Comparison of ENCODE assay signal across 8 mouse cellular contexts in the genomic region with DNA sequence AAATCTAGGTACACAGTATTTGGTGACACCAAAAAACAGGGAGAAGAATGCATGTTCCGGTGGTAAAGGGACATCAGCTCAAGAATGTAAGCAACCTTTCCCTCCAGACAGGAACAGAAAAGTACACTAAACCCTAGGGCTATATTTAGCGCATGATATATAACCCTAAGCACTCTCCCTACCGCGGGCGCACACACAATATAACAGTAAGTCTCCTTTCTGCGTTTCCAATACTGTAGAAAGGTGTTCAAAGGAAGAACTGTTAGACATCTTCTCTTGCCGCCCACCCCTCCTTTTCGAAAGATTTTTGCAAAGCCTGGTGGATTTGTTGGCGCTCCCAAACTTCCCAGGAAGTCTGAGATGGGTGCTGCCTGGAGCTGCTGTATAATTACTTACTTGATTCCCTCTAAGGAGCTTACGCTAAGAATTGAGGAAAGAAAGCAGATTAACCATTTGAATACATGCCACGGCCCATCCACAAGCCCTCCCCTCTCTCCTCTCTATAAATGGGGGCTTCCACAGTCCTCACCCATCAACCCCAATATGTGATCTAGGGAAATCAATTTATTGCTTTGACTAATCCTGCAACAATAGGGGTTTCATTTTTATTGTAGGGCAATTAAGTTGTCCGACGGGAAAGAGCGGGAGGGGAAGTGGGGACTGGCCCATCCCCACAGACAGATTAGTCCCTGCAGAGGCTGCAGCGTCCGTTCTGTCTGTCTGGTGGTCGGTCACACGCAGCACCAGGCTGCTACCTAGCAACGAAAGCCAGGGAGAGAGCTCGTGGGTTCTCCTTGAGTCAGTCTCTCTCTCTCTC. TPM values are rescaled to one million over a fixed set of nuclear protein-coding genes. Genes with fewer than 3 reads are reported as not detected.
A peak's percentile ranks its signal among the peaks of the same experiment; 100 is the strongest.
DNase-seq lines count a peak whose midpoint lies in the region; ATAC-seq and TF ChIP-seq lines count a peak whose summit lies in the region.
"Had no signal": no experiment of that assay in that cellular context is flagged by ENCODE, and none has a peak within 500 bp of the region (broad histone marks: within the 10 kb centered on the region; RNA-seq: fewer than 3 reads in every experiment).

No protein-coding gene starts in this region.

- no peak overlapping the region for H3K9ac ChIP-seq in heart, postnatal 0 days (replicated peaks; ENCODE audit: low read depth, low read length)
- no peak overlapping the region for H3K9ac ChIP-seq in midbrain, embryonic 13.5 days (replicated peaks)

- H3K4me2 ChIP-seq in heart, postnatal 0 days (ENCODE audit: low read depth, low read length): peak overlapping the region; percentile 100
- peak overlapping the region; percentile 93 for H3K4me2 ChIP-seq in midbrain, embryonic 13.5 days (replicated peaks)

- no peaks in the 10 kb centered on the region for H3K9me3 ChIP-seq in heart, postnatal 0 days (replicated peaks; ENCODE audit: control insufficient read depth, low read length)
- no peaks in the 10 kb centered on the region for H3K9me3 ChIP-seq in midbrain, embryonic 13.5 days

- H3K36me3 ChIP-seq in heart, postnatal 0 days (replicated peaks; ENCODE audit: control insufficient read depth, insufficient read depth, low read length): no peaks in the 10 kb centered on the region
- H3K36me3 ChIP-seq in midbrain, embryonic 13.5 days: no peaks in the 10 kb centered on the region

- peak; percentile 48 for DNase-seq in ES-CJ7 (ENCODE audit: low read depth, low spot score)
- peak; percentile 72 for DNase-seq in brain, embryonic 14.5 days (ENCODE audit: low read depth)
- no peak for DNase-seq in heart, postnatal 0 days (ENCODE audit: low spot score)
- DNase-seq in thymus, postnatal 4 days: no peak
- no peak for DNase-seq in spleen, postnatal 14 days (ENCODE audit: low spot score in 2 of 2)
- no peak for DNase-seq in urinary bladder, postnatal 14 days (ENCODE audit: low spot score)

- peak; percentile 42; the same call in 1 of the 2 replicates for ATAC-seq in heart, postnatal 0 days (ENCODE audit: insufficient read depth, low read depth)
- ATAC-seq in midbrain, embryonic 13.5 days: peak; percentile 51

- H3K27ac ChIP-seq in heart, postnatal 0 days (ENCODE audit: low read depth): no peak overlapping the region
- no peak overlapping the region for H3K27ac ChIP-seq in midbrain, embryonic 13.5 days

- H3K4me1 ChIP-seq in heart, postnatal 0 days (ENCODE audit: control insufficient read depth, insufficient read depth): peaks cover 10% of the 10 kb centered on the region
- H3K4me1 ChIP-seq in midbrain, embryonic 13.5 days (replicated peaks): peaks cover 40% of the 10 kb centered on the region

- TF ChIP-seq POLR2A in brain, embryonic 14.5 days (IDR thresholded peaks at IDR 0.05; ENCODE audit: borderline replicate concordance, extremely low read depth, insufficient read depth, insufficient read length, poor library complexity, severe bottlenecking): no peak

- peak overlapping the region; percentile 66 for H3K4me3 ChIP-seq in heart, postnatal 0 days (ENCODE audit: low read depth, low read length)
- peak overlapping the region; percentile 63 for H3K4me3 ChIP-seq in midbrain, embryonic 13.5 days (replicated peaks)

- no peak for TF ChIP-seq EP300 in heart, postnatal 0 days (IDR thresholded peaks at IDR 0.05; ENCODE audit: low read depth)

- peaks cover 53% of the 10 kb centered on the region for H3K27me3 ChIP-seq in heart, postnatal 0 days (ENCODE audit: control insufficient read depth, insufficient read depth, low read length)
- peaks cover 70% of the 10 kb centered on the region for H3K27me3 ChIP-seq in midbrain, embryonic 13.5 days

- TF ChIP-seq CTCF in brain, embryonic 14.5 days (IDR thresholded peaks at IDR 0.05; ENCODE audit: borderline replicate concordance, extremely low read depth, insufficient read depth, insufficient read length): no peak
- no peak for TF ChIP-seq CTCF in heart, postnatal 0 days (IDR thresholded peaks at IDR 0.05; ENCODE audit: low read depth)

- 3% methylated on average over 20 of the region's 20 CpGs for WGBS in heart, postnatal 0 days
- WGBS in midbrain, embryonic 13.5 days: 4% methylated on average over 20 of the region's 20 CpGs

RNA-seq across cellular contexts. Expression of gene Lrp2, which starts 1.5 kb away (rescaled TPM):
- 2.0 and 3.4 TPM in 2 replicates for polyA plus RNA-seq in brain, embryonic 14.5 days (2012; rRNA removed)
- total RNA-seq in heart, postnatal 0 days (2014; rRNA removed; ENCODE audit: low replicate concordance): 1.8 and 3.2 TPM in 2 replicates
- polyA plus RNA-seq in heart, postnatal 0 days (2015; fragmentation: Nextera tagmentation; extraction: Ambion mirVana): 0.19 and 0.23 TPM in 2 replicates
- 2.2 and 3.7 TPM in 2 replicates for polyA plus RNA-seq in midbrain, embryonic 13.5 days (2015; fragmentation: Nextera tagmentation; extraction: Ambion mirVana)
- total RNA-seq: gastrocnemius, adult 8-10 months had no signal

Comparison
In these comparisons a context has a peak if more than half of its experiments do, and no peak if none do; other contexts are left out.
1. DNase-seq: peak in ES-CJ7 (single experiment) and brain, embryonic 14.5 days (single experiment); none in heart, postnatal 0 days (single experiment), thymus, postnatal 4 days (single experiment), spleen, postnatal 14 days (0 of 2) and urinary bladder, postnatal 14 days (single experiment).